Mouse (Mus musculus): ENCODE measurements around the gene Ipmk.

Gene Ipmk

GRCm38 (mm10) chr10:71340195-71340594 lies 7.4 kb upstream of the Ipmk start:
- no peak for DNase-seq (ENCODE audit: low spot score)

- no peak for DNase-seq (ENCODE audit: low spot score)
Measured at GRCm38 (mm10) chr10:71341290-71341689, 6.3 kb upstream of the Ipmk start.

DNA sequence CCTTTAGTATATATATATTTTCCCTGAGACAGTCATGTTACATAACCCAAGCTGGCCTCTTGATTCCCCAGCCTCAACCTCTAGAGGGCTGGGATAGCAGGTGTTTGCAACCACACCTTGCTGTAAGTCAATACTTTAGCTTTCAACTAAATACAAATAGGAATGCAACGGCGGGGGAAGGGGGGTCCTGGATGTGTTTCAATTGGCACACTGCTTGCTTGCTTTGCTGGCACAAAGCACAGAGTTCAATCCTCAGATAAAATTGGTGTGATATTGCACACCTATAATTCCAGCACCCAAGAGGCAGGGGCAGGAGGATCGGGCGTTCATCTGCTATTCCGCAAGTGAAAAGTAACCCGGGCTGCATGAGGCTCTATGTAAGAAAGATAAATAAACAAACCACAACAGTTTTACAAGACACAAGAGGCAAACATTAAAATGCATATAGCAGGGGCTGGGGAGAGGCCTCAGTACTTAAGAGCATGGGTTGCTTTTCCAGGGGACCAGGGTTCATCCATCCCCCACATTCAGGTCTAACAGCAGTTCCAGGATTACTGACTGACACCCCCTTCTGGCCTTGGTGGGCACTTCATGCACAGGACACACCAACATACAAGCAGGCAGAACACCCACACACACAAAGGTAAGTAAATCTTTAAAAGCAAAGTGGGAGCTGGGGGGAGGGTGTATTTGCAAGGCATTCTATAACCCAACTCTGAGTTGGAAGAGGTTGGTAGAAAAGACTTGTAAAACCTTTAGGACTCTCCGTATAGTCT lies 5.3 kb upstream of the Ipmk start:
- DNase-seq (ENCODE audit: low spot score), result no peak

DNA sequence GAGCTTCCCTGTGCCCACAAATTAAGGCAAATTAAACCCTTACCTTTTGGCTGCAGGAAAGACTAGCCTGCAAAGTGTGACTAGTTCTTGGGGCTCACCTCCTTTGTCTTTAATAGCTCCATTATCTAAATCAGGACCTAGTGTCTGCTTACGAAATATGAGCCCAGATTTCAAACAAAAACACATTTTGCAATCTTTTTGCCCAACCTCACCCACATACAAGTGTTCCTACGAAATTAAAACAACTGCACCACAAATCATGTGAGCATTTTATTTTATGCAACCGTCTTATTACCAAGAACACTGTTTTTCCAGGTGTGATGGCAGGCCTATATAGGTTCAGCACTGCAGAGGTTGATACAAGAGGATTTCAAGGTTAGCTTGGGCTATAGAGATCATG lies 4.4 kb upstream of the Ipmk start:
- DNase-seq (ENCODE audit: low spot score), result peak; percentile 35

DNA sequence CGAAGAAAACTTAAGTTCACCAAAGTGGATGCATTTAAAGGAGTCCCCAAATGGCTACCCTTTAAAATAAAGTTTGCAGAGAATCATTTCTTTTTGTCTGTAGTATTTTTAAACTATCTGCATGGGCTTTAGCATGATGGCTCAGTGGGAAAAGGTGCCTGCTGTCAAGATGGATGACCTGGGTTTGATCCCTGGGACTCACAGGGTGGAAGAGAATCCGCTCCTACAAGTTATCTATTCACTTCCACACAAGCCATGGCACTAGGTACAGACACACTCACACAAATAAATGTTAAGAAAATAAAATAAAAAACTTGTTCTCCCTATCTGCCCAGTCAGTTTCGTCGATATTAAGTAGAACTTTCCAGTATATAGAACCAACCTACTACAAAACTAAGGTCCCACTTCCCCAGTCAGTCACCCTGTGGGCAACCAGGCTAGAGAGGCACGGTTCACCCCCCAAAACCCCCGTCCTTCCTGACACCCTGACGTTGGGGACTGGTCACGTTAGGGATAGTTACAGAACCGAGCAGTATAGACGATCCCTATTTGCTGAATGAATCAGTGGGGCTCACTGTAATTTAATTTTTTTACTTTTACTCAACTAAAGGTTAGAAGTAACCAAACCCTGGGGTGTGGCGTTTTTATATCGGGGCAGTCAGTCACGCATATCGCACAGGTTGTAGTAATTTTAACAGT lies 3.8 kb upstream of the Ipmk start:
- no peak for DNase-seq (ENCODE audit: low spot score)

GRCm38 (mm10) chr10:71344579-71345143 lies 2.9 kb upstream of the Ipmk start, which contains the start of gene Cisd1:
Gene Cisd1 (minus strand): TSS chr10:71344954.
- peak; percentile 93 for DNase-seq (ENCODE audit: low spot score)

GRCm38 (mm10) chr10:71346106-71346505 lies 1.5 kb upstream of the Ipmk start:
- DNase-seq (ENCODE audit: low spot score), result no peak

DNA sequence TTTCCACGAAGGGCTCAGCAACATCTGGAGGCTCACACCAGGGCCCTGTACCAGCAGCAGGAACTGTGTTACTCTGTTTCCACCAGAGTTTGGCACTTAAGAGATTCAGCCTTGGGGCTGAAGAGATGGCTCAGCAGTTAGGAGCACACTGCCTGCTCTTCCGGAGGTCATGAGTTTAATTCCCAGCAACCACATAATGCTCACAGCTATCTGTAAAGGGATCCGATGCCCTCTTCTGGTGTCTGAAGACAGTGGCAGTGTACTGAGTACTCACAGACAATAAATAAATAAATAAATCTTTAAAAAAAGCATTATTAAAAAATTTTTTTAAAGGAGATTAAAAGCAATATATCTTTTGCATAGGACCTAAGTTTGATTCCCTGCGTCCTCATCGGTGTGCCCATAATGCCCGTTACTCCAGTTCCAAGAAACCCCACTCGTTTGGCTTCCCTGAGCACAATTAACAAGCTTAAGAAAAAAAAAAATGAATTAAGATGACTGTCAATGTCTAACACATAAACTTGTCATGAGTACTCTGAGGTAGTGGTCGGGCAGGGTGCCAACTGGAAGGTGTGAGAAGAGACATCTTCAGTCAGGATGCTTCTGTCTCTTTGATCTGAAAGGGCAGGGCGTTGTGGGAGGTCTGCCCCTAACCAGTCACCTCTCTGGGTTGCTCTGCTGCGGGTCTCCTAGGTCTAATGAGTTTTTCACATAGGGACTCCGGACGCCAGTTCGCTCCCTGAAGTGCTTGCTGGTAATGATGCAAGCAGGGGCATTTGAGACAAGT lies 648 bp upstream of the Ipmk start:
- DNase-seq (ENCODE audit: low spot score), result peak; percentile 69

GRCm38 (mm10) chr10:71347964-71348636 lies 537 bp downstream of the Ipmk start:
- peak; percentile 29 for DNase-seq (ENCODE audit: low spot score)

- peak; percentile 43 for DNase-seq (ENCODE audit: low spot score)
Measured at GRCm38 (mm10) chr10:71348637-71349280, 1.2 kb downstream of the Ipmk start.

GRCm38 (mm10) chr10:71349290-71349689 lies 1.7 kb downstream of the Ipmk start:
- DNase-seq (ENCODE audit: low spot score), result peak; percentile 37

DNA sequence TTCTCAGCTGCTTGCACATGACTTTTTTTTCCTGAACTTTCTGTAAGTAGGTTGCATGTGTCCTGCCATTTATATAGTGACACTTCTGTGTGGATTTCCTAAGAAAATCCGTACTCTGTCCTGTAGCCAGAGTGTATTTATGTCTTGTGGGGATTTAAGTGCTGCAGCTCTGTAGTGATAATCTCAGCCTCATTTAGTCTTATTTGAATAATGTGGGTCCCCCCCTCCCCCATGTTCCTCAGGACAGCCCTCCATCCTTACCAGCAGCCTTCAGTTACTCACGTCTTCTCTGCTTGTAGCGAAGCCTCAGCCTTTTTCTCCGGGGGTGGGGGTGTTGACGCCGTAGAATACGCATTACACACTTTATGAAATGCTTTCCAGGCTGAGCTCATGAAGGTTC lies 3.7 kb downstream of the Ipmk start:
- no peak for DNase-seq (ENCODE audit: low spot score)

DNA sequence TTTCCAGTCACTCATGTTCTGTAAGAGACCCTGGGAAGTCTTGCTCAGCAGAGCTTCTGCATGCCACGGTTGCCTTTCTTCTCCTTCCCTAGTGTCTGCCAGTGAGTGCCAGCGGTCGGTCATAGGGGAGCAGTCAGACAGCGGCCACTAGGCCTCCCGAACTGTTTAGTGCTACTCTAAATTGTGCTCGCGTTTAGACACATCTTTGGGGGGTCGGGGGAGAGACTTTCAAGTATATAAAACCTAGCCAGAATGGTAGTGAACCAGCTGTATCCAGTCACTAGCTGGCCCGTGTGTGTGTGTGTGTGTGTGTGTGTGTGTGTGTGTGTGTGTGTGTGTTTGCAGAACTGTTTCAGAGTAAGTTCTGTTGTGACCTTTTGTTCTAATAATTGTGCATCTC lies 6.3 kb downstream of the Ipmk start:
- no peak for DNase-seq (ENCODE audit: low spot score)

DNA sequence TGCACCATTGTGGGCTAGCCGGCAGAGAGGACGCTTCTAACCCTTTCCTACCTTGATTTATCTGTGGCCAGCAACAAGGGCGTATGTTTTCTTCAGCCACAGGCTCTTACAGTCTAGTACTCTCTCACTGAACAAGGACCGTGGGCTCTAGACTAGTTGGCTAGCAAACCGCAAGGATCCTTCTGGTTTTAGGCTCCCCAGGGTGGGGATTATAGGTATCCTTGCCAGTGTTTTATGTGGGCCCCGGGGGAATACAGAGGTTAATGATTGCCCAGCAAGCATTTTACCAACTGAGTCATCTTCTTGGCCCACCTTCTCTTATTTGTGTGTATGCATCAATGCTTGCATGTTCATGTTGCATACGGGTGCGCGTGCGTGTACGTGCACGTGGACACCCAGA lies 7.4 kb downstream of the Ipmk start:
- no peak for DNase-seq (ENCODE audit: low spot score)

DNA sequence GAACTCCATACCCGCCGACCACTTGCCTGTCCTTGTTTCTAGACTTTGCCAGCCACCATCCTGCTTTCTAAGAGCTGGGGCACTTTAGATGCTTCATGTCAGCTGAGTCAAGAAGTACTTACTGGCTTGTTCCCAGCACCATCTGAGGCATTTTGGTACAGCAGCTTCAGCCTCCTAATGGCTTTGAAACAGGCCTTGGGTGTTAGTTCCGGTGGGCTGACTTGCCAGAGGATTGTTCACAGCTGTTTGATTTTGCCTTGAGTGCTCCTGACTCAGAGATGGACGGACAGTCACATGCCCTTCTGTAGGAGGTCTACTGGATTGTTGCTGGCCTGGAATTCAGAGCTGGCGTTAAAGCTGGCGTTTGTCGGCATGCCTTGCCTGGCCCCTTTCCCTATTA lies 13.5 kb downstream of the Ipmk start:
- no peak for DNase-seq (ENCODE audit: low spot score)

DNA sequence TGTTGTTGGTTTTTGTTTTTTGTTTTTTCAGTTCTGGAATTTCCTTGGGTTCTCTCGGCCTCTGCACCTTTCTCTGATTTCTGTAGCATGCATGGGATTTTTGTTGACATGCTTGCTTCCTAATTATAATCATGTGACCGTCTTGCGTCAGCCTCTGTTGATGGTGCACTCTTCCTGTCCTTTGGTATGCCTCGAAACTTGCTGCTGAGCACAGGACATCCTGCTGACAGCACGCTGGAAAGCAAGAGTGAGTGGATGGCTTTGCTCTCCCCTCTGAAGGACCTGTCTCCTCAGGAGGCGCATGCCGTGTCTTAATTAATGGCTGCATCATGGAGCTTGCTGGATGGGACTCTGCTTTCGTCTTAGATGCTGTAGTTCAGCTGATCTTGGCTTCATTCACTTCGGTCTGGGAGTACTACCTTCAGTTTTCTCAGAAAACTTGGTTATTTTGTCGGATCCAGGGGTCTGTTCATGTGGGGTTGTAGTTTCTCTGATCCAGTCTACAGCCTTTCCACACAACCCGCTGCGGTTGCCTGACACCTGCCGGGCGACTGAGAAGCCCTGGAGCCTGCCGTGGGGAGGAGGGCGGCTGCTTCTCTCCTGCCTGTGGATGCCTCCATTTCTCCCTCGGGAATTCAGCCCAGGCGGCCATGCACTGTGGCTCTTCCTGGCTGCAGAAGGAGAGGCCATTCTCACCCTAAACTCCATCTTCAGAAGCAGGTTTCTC lies 14.4 kb downstream of the Ipmk start:
- DNase-seq (ENCODE audit: low spot score), result no peak

DNA sequence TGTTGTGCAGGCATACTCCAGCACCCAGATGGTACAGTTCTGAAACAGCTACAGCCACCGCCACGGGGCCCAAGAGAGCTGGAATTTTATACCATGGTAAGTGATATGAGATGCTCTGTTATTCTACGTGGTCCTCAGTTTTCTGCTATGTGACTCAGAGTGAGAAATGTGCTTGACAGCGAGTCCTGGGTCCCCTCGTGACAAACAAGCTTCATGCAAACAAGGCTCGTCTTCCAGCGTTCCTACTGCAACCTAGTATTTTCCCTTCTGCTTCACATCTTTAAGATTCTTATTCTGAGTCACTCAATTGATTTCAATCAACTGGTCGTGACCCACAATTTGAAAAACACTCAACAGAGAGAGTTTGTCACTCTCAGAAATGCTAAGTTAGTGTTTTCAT lies 15.9 kb downstream of the Ipmk start:
- no peak for DNase-seq (ENCODE audit: low spot score)

GRCm38 (mm10) chr10:71363858-71364257 lies 16.3 kb downstream of the Ipmk start:
- no peak for DNase-seq (ENCODE audit: low spot score)

DNA sequence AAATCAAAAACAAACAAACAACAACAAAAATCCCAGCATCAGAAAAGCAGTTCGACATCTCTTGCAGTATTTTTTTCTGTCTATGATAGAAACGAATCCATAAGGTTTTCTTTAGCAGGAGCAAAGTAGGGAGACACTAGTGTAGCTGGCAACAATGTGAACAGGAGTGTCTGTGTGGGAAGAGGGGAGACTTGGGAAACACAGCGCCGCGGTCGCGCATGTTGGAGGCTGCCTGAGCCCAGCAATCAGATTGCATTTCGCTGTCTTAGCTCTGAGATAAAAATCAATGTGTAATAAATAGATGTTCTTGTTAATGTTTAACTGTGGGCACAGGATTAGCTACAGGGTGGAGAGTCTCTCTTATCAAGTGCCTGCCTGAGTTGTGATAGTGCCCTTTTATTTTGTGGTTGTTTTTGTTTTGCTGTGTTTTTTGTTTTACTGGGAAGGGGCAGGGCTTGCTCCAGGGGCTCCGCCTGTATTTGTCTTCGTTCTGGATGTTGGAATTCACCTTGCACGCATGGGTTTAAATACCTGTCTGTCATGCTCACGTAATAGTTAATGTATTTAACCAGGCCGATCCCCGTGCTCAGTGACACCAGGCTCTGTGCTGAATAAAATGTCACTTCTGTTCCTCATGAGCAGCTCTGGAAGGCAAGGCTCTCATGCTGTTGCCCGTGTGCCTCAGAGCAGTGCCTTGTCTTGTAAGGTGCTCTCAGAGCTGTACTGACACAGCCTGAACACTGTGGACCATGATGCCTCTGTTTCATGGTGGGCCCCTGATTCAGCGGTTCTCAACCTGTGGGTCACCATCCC lies 20.8 kb downstream of the Ipmk start:
- DNase-seq (ENCODE audit: low spot score), result no peak

GRCm38 (mm10) chr10:71369466-71369865 lies 21.9 kb downstream of the Ipmk start:
- DNase-seq (ENCODE audit: low spot score), result no peak
